Mouse (Mus musculus): ENCODE data around the gene Gm39653.

GRCm38 (mm10) chr1:63566501-63566900 is 49.3 kb upstream of the Gm39653 start:
- no peak for TF ChIP-seq CTCF (IDR thresholded peaks at IDR 0.05; ENCODE audit: control insufficient read depth, insufficient read depth, insufficient read length)
- no peak for TF ChIP-seq MAX (IDR thresholded peaks at IDR 0.05)
- TF ChIP-seq CEBPB (IDR thresholded peaks at IDR 0.05; ENCODE audit: low read depth), result no peak

All from C2C12 (cell line).